Mouse (Mus musculus): ENCODE measurements at regions not wholly inside any gene's neighbourhood (a gene's known extent, or its start where the extent isn't known, plus 50 kb on each side); places are given as distances from the start of the nearest gene placed in this dataset.
A peak's percentile ranks its signal among the peaks of the same experiment; 100 is the strongest.

DNA sequence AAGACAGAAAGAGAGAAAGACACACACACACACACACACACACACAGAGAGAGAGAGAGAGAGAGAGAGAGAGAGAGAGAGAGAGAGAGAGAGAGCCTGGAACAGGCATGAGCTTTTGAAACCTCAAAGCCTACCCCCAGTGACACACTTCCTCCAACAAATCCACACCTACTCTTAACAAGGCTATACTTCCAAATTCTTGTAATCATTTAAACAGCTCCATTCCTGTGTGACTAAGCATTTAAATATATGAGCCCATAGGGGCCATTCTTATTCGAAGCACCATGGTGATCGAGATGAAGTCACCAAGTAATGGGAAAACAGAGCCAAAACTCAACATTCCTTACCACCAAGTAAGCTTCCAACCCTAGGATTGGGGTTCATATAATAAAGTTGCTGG lies 250.1 kb downstream of the Galc start:
- no peak for DNase-seq (ENCODE audit: low spot score)
- peaks cover 6% of the 10 kb centered on the region; the same call in 1 of the 2 replicates for H3K4me1 ChIP-seq
- no peaks in the 10 kb centered on the region for H3K27me3 ChIP-seq (replicated peaks; ENCODE audit: low read depth, poor library complexity, severe bottlenecking)
- H3K36me3 ChIP-seq (replicated peaks): no peaks in the 10 kb centered on the region
- no peak overlapping the region for H3K27ac ChIP-seq (replicated peaks)
- H3K9me3 ChIP-seq: no peaks in the 10 kb centered on the region
- no peak overlapping the region for H3K4me3 ChIP-seq
- WGBS: 87% methylated on average over 2 of the region's 2 CpGs

DNA sequence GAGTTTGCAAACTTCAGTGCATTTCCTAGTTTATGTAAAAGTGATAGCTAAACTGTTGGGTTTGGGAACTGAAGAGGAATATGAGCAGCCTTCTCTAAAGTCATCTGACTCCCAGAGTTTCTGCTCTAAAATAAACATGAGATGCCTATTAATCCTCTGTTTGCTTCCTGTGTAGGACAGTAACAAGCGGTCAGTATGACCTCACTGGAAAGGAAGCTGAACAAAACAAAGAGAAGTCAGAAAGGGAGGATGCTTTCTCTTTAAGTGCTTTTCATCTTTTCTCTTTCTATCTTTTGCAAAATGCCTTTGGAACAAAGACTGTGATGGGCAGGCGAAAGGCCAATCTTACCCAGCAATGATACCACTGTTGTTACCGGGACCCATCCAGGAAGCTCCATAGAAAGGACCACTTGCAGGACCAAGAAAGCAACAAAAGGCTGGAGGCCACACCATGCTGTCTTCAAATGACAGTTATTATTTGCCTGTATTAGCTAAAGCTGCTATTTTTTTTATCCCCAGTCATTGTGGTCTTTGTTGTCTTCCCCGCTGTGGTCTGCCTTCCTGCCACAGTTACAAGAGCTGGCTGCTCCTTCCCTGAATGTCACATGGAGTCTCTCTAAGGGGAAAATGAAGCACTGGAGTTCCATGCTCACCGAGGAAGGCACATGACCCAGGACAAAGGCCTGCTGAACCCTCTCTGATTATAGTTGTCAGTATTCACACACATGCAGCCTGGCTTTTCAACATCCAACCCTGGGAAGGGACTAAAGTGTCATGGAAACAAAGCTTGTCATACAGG lies 253.4 kb downstream of the Galc start:
- Histone ChIP-seq H3K27ac (replicated peaks) (peak overlapping the region; percentile 35), H3K36me3 (replicated peaks) (no peaks in the 10 kb centered on the region), H3K27me3 (replicated peaks; ENCODE audit: low read depth, poor library complexity, severe bottlenecking) (no peaks in the 10 kb centered on the region), H3K4me1 (peaks cover 6% of the 10 kb centered on the region; the same call in 1 of the 2 replicates), H3K9me3 (no peaks in the 10 kb centered on the region), H3K4me3 (no peak overlapping the region)
- WGBS: 65% methylated on average over 5 of the region's 5 CpGs
- DNase-seq (ENCODE audit: low spot score): no peak

DNA sequence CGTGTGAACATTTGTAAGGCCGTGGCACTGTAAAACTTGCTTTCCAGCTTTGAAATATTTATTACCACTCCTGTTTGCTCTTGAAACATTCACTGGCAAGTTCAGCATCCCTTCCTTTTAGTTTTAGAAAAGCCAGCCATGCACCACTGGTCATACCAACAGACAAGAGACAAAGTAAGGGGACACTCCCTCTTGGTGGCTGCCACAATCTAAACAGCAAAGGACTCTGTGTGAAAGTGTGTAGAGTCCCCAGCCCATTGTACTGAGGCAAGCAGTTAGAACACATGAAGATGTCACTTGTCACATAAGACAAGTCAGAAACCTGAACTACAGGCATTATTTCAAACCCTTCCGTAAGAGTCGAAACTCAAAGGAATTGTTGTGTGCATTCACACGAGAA lies 257.0 kb downstream of the Galc start:
- WGBS: 90% methylated on average over 5 of the region's 5 CpGs
- DNase-seq (ENCODE audit: low spot score): no peak
- no peak overlapping the region for H3K27ac ChIP-seq (replicated peaks)
- H3K27me3 ChIP-seq (replicated peaks; ENCODE audit: low read depth, poor library complexity, severe bottlenecking): no peaks in the 10 kb centered on the region
- H3K4me1 ChIP-seq: peaks cover 6% of the 10 kb centered on the region; the same call in 1 of the 2 replicates
- no peak overlapping the region for H3K4me3 ChIP-seq
- H3K9me3 ChIP-seq: no peaks in the 10 kb centered on the region
- no peaks in the 10 kb centered on the region for H3K36me3 ChIP-seq (replicated peaks)

DNA sequence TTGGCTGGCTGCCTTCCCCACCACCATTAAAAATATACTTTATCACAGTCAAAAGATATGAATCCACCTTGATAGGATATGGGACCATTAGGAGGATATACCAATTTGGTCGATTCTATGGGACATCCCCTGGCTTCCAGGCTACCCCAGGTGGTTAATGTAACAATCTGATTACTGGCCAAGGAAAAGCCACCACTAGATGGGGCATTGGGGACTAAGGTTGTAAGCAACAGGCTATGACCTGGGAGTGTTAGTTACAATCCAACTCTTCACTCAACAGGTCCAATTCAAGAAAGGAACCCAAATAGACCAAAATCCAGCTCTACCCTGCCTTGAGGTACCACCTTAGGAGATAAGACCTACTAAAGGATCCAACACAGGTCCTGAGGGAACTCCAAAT lies 264.4 kb downstream of the Galc start:
- H3K27me3 ChIP-seq (replicated peaks; ENCODE audit: low read depth, poor library complexity, severe bottlenecking): no peaks in the 10 kb centered on the region
- H3K4me3 ChIP-seq: no peak overlapping the region
- no peaks in the 10 kb centered on the region for H3K4me1 ChIP-seq
- H3K27ac ChIP-seq (replicated peaks): no peak overlapping the region
- DNase-seq (ENCODE audit: low spot score): no peak
- H3K36me3 ChIP-seq (replicated peaks): no peaks in the 10 kb centered on the region
- 56% methylated on average over 1 of the region's 1 CpGs for WGBS
- no peaks in the 10 kb centered on the region for H3K9me3 ChIP-seq

DNA sequence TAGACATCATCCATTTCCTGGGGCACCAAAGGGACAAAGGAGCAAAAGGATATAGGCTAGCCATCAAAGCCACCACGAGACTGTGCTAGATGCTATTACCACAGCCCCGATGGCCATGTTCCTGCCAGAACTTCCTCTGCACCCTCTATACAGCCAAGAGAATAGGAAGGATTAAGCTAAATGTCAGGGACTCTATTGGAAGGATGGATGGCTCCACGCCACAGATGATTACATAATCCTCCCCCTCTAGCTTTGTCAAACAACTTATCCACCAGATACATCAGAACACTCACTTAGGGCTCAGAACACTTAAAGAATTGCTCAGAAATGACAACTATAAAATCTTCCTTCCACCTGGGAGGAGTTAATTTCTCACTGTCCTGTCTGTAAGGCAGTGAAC lies 265.3 kb downstream of the Galc start:
- Histone ChIP-seq H3K4me3 (no peak overlapping the region), H3K9me3 (no peaks in the 10 kb centered on the region), H3K4me1 (no peaks in the 10 kb centered on the region), H3K36me3 (replicated peaks) (no peaks in the 10 kb centered on the region), H3K27me3 (replicated peaks; ENCODE audit: low read depth, poor library complexity, severe bottlenecking) (no peaks in the 10 kb centered on the region), H3K27ac (replicated peaks) (no peak overlapping the region)
- 87% methylated on average over 3 of the region's 3 CpGs for WGBS
- DNase-seq (ENCODE audit: low spot score): no peak

DNA sequence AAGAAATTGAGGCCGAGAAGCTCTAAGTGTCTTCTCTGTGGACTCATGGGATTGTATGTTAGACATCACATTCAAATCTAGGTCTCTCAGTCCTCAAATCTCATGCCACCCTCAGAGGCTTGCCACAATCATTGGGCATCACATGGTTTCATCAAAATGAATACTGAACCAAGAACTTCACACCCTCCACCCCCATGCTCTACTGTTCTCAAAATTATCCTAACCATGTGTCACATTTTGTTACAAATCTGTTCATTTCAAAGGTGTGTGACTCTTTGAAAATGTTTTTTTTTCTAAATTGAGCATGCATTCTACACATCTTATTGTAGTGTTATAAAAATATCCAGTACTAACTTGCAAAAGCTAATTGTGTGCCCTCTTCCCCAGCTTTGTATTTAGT lies 275.9 kb downstream of the Galc start:
- WGBS: 93% methylated on average over 1 of the region's 1 CpGs
- H3K9me3 ChIP-seq: no peaks in the 10 kb centered on the region
- no peaks in the 10 kb centered on the region for H3K27me3 ChIP-seq (replicated peaks; ENCODE audit: low read depth, poor library complexity, severe bottlenecking)
- DNase-seq (ENCODE audit: low spot score): no peak
- H3K4me3 ChIP-seq: no peak overlapping the region
- no peak overlapping the region for H3K27ac ChIP-seq (replicated peaks)
- H3K36me3 ChIP-seq (replicated peaks): no peaks in the 10 kb centered on the region
- no peaks in the 10 kb centered on the region for H3K4me1 ChIP-seq

DNA sequence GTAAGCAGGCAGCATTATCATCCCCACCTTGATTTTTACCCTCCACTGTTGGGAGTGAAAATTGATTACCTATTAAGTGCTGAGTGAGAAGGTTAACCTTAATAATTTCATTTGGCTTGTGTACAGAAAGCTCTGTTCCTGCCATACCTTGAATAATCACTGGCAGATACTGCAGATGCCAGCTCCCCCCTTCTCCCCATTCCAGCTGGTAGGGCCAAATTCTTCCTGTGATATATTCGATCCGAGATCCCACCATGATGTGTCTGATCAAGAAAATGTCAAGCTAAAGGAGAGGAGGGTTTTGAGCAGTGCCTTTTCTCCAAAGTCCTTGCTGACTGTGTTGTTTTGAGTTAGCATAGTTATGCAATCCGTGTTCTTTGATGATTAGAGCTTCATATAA lies 280.6 kb downstream of the Galc start:
- Histone ChIP-seq H3K4me3 (no peak overlapping the region), H3K27me3 (replicated peaks; ENCODE audit: low read depth, poor library complexity, severe bottlenecking) (no peaks in the 10 kb centered on the region), H3K9me3 (no peaks in the 10 kb centered on the region), H3K36me3 (replicated peaks) (no peaks in the 10 kb centered on the region), H3K27ac (replicated peaks) (no peak overlapping the region), H3K4me1 (peaks cover 4% of the 10 kb centered on the region; the same call in 1 of the 2 replicates)
- DNase-seq (ENCODE audit: low spot score): no peak
- WGBS: 82% methylated on average over 3 of the region's 3 CpGs

DNA sequence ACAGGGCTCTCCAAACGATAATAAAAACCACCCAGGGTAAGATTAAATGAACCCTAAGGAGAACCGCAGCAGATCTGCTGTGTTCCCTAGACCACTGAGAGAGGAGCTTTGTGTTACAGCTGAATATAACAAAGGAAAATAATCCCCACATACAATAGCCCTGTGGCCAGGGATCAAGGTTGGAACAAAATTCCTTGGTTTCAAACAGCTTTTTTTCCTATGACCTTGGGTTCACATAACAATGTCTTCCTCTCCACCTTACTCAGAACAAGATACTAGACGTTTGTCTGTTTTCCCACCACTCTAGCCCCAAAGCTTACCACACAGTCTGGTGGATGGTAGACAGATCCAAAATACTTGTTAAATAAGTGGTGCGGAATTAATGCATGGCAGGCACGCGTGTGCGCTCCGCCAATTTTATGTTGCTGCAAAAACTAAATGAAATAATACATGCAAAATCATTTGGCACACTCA lies 281.0 kb downstream of the Galc start:
- Histone ChIP-seq H3K27me3 (replicated peaks; ENCODE audit: low read depth, poor library complexity, severe bottlenecking) (no peaks in the 10 kb centered on the region), H3K9me3 (no peaks in the 10 kb centered on the region), H3K36me3 (replicated peaks) (no peaks in the 10 kb centered on the region), H3K27ac (replicated peaks) (no peak overlapping the region), H3K4me1 (peaks cover 4% of the 10 kb centered on the region; the same call in 1 of the 2 replicates), H3K4me3 (no peak overlapping the region)
- 69% methylated on average over 8 of the region's 8 CpGs for WGBS
- DNase-seq (ENCODE audit: low spot score): no peak

DNA sequence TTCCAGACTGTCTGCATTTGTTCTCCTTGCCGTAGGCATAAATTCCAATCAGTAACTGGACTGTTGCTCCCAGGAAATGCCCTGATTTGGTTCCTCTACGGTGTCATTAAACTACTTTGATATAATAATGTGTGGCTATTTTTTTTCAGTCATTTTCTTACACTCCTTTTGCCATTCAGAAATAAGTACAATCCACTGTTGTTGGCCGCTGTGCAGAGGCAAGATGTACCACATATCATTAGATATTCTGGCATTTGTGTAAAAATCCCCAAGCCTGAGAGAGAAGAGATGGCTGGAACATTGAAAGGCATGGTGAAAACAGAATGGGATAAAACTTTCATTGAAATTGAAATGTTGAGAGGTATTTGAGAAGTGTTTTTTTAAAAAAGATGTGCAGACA lies 281.6 kb downstream of the Galc start:
- Histone ChIP-seq H3K9me3 (no peaks in the 10 kb centered on the region), H3K4me3 (no peak overlapping the region), H3K27ac (replicated peaks) (no peak overlapping the region), H3K4me1 (peaks cover 4% of the 10 kb centered on the region; the same call in 1 of the 2 replicates), H3K27me3 (replicated peaks; ENCODE audit: low read depth, poor library complexity, severe bottlenecking) (no peaks in the 10 kb centered on the region), H3K36me3 (replicated peaks) (no peaks in the 10 kb centered on the region)
- WGBS: 72% methylated on average over 3 of the region's 3 CpGs
- DNase-seq (ENCODE audit: low spot score): no peak

DNA sequence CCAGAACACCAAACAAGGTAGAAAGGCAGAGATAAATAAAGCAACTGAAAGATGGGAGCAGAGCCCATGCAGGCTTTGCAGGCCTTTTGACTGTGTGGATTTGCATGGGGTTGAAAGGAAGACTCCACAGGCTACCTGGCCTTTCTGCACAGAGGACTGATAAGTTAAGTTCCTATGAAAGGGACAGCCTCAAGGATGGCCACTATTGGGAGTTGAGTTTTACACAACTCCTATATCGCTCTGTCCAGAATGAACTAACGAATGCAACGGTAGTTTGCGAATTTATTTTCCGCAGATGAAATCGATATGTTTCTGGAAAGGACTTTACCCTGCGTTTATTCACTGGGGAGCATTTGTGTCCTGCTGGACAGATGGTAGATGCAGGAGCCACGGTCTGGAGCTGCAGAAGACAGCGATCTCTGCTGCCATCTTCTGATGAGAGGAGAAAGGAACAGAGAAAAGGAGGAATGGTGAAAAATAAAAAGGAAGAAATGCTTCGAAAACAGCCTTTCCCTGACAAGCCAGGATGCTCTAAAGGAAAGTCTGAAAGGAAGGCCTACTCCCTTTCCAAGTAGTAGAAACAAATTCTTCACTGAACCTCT lies 285.2 kb downstream of the Galc start:
- H3K9me3 ChIP-seq: no peaks in the 10 kb centered on the region
- no peak overlapping the region for H3K27ac ChIP-seq (replicated peaks)
- H3K36me3 ChIP-seq (replicated peaks): no peaks in the 10 kb centered on the region
- peaks cover 4% of the 10 kb centered on the region; the same call in 1 of the 2 replicates for H3K4me1 ChIP-seq
- no peak overlapping the region for H3K4me3 ChIP-seq
- DNase-seq (ENCODE audit: low spot score): no peak
- H3K27me3 ChIP-seq (replicated peaks; ENCODE audit: low read depth, poor library complexity, severe bottlenecking): no peaks in the 10 kb centered on the region
- WGBS: 67% methylated on average over 10 of the region's 10 CpGs

DNA sequence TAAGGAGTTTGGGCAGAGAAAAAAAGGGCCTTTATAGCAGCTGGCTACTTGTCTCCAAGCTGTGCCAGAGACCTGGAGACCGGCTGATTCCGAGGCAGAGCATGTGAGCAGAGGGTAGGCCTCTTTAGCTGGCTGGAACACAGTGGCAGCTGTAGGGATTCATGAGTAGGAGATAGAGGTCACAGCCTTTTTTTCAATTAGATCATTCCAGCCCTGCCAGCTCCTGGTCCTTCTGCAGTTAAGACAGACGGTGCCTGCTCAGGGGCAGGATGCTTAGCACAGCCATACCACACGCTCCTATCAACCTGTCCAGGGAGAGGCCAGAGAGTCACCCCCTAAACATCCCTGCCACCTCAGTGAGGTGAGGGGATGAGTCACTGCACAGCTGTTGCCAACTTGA lies 302.1 kb downstream of the Galc start:
- H3K4me3 ChIP-seq: no peak overlapping the region

DNA sequence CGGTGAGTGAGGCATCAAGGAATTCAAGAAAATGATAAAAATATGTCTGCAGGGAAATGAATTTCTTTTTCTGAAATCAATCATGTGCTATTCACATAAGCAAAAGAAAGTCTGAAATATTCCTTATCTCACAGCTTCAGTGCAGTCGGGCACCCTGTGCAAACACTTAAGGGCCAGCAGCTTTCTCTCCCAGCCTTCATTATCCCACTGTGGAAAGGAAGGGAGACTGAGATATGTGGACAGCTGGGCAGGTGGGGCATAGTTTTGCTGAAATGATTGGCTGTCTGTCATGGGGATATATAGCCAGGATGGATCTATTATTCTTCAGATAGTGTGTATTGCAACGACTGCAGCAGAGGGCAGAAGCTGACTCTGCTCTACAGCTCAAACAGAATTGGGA lies 305.9 kb downstream of the Galc start:
- WGBS: 94% methylated on average over 3 of the region's 3 CpGs
- Histone ChIP-seq H3K4me1 (no peaks in the 10 kb centered on the region), H3K9me3 (no peaks in the 10 kb centered on the region), H3K4me3 (no peak overlapping the region), H3K27ac (replicated peaks) (no peak overlapping the region), H3K27me3 (replicated peaks; ENCODE audit: low read depth, poor library complexity, severe bottlenecking) (no peaks in the 10 kb centered on the region), H3K36me3 (replicated peaks) (no peaks in the 10 kb centered on the region)
- no peak for DNase-seq (ENCODE audit: low spot score)

More for the DNA sequence above, 302.1 kb downstream of the Galc start:
- H3K9me3 ChIP-seq: no peaks in the 10 kb centered on the region
- 77% methylated on average over 4 of the region's 4 CpGs for WGBS
- no peaks in the 10 kb centered on the region for H3K36me3 ChIP-seq (replicated peaks)
- DNase-seq (ENCODE audit: low spot score): no peak
- H3K27ac ChIP-seq (replicated peaks): no peak overlapping the region
- H3K27me3 ChIP-seq (replicated peaks; ENCODE audit: low read depth, poor library complexity, severe bottlenecking): no peaks in the 10 kb centered on the region
- no peaks in the 10 kb centered on the region for H3K4me1 ChIP-seq

DNA sequence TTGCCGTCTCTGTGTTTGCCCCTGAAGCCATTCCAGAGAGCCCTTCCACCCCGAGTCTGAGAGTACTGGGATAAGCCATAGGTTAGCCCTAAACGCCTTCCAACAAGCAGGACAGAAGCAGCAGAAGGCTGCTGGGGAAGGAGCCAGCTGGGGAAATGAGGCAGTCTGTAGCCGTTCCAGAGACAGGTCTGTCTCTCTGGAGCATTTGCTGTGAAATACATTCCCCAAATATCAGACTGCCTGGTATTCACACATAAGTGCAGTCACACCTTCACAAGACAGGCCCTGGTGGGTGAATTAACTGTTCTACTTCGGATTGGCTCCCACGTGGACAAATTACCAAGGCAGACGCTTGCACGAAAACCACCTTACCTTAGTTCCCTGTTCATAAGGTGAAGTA lies 307.1 kb downstream of the Galc start:
- Histone ChIP-seq H3K4me3 (no peak overlapping the region), H3K36me3 (replicated peaks) (no peaks in the 10 kb centered on the region), H3K27ac (replicated peaks) (no peak overlapping the region), H3K27me3 (replicated peaks; ENCODE audit: low read depth, poor library complexity, severe bottlenecking) (no peaks in the 10 kb centered on the region), H3K4me1 (no peaks in the 10 kb centered on the region), H3K9me3 (no peaks in the 10 kb centered on the region)
- no peak for DNase-seq (ENCODE audit: low spot score)
- 83% methylated on average over 8 of the region's 8 CpGs for WGBS

Data from embryonic facial prominence, embryonic 10.5 days (tissue).